Mouse (Mus musculus) midbrain, embryonic 10.5 days (tissue): ENCODE results near the gene Rdh1. TPM values are rescaled to one million over a fixed set of nuclear protein-coding genes. Genes with fewer than 3 reads are reported as not detected.
A peak's percentile ranks its signal among the peaks of the same experiment; 100 is the strongest.
"Not testable (repeated sequence)": the region's sequence is repeated elsewhere in the genome, so short reads cannot be mapped to it uniquely, and the experiment has no call there.

Source experiments
- DNase-seq: peaks from one replicate; pipeline ENCODE4 v3.0.0-alpha.2; 2017; ENCODE audit warnings: low spot score
- H3K27ac ChIP-seq: fragments of 300-500 bp; sonication (generic); replicated peaks from 2 replicates; pipeline ENCODE4 v1.5.1; 2016; ENCODE audit warnings: mild to moderate bottlenecking
- H3K27me3 ChIP-seq: fragments of 300-500 bp; sonication (generic); 2 replicates; pipeline ENCODE4 v1.6.1; 2016; ENCODE audit warnings: low read depth, mild to moderate bottlenecking; ENCODE audit not compliant: poor library complexity, severe bottlenecking
- H3K36me3 ChIP-seq: fragments of 300-500 bp; sonication (generic); 2 replicates; pipeline ENCODE4 v1.6.1; 2016; ENCODE audit warnings: mild to moderate bottlenecking, moderate library complexity
- H3K4me1 ChIP-seq: fragments of 300-500 bp; sonication (generic); 2 replicates; pipeline ENCODE4 v1.6.1; 2016
- H3K4me3 ChIP-seq: fragments of 300-500 bp; sonication (generic); 2 replicates; pipeline ENCODE4 v1.5.1; 2016; ENCODE audit warnings: mild to moderate bottlenecking, moderate library complexity
- H3K9me3 ChIP-seq: fragments of 300-500 bp; sonication (generic); replicated peaks from 2 replicates; pipeline ENCODE4 v1.6.1; 2016; ENCODE audit warnings: mild to moderate bottlenecking
- WGBS: fragments of 180-500 bp; shearing (Covaris S2); methylation state at CpG from one replicate; pipeline ENCODE4 v1.1.7; 2016; 5-methylcytosine and 5-hydroxymethylcytosine counted together
- polyA plus RNA-seq: library from polyadenylated mRNA; unstranded; fragments of >200 nt; fragmentation: Nextera tagmentation; extraction: Ambion mirVana; gene quantifications from 2 replicates; pipeline ENCODE4 v1.2.1, GENCODE M21; 2016

Rdh1 gene
- polyA plus RNA-seq, 1 experiment from 2014 or later, result 0.02 TPM

DNA sequence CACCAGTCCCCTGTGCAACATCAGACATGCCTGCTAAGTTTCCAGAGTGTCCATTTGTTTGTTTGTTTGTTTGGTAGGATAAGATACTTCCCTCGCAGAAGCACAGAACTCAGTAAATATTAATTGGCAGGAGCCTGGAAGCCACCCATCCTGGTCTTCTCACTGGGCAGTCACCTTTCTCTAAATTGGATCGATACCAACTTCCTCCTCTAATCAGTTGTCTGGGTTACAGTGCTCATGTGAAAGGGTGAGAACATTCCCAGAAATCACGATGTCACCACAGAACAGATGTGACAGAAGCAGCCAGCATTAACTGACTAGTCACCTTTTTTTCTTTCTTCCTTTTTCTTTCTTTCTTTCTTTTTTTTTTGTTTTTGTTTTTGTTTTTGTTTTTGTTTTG, 4.3 kb upstream of the Rdh1 start:
- no peak overlapping the region for H3K4me3 ChIP-seq
- DNase-seq, result no peak
- H3K27me3 ChIP-seq, result 0 out of 2 replicates have a peak, but pooled peaks cover under 1% of the 10 kb centered on the region
- H3K4me1 ChIP-seq, result peaks cover 3% of the 10 kb centered on the region; the same call in 1 of the 2 replicates
- 78% methylated on average over 3 of the region's 3 CpGs for WGBS
- no peaks in the 10 kb centered on the region for H3K9me3 ChIP-seq
- H3K27ac ChIP-seq, result no peak overlapping the region
- H3K36me3 ChIP-seq, result no peaks in the 10 kb centered on the region

GRCm38 (mm10) chr10:127755770-127756468, 3.6 kb upstream of the Rdh1 start:
- H3K27me3 ChIP-seq, result no peaks in the 10 kb centered on the region
- no peaks in the 10 kb centered on the region for H3K9me3 ChIP-seq
- H3K27ac ChIP-seq, result no peak overlapping the region; the same call in 1 of the 2 replicates
- no peak for DNase-seq
- no peaks in the 10 kb centered on the region for H3K36me3 ChIP-seq
- no peaks in the 10 kb centered on the region for H3K4me1 ChIP-seq
- H3K4me3 ChIP-seq, result peak overlapping the region; percentile 27
- WGBS, result 45% methylated on average over 18 of the region's 18 CpGs

GRCm38 (mm10) chr10:127762926-127763325, 3.4 kb downstream of the Rdh1 start:
- H3K4me3 ChIP-seq, H3K27me3 ChIP-seq, H3K36me3 ChIP-seq, DNase-seq, H3K27ac ChIP-seq, H3K9me3 ChIP-seq, H3K4me1 ChIP-seq: not testable (repeated sequence)
- WGBS, result 86% methylated on average over 10 of the region's 10 CpGs

DNA sequence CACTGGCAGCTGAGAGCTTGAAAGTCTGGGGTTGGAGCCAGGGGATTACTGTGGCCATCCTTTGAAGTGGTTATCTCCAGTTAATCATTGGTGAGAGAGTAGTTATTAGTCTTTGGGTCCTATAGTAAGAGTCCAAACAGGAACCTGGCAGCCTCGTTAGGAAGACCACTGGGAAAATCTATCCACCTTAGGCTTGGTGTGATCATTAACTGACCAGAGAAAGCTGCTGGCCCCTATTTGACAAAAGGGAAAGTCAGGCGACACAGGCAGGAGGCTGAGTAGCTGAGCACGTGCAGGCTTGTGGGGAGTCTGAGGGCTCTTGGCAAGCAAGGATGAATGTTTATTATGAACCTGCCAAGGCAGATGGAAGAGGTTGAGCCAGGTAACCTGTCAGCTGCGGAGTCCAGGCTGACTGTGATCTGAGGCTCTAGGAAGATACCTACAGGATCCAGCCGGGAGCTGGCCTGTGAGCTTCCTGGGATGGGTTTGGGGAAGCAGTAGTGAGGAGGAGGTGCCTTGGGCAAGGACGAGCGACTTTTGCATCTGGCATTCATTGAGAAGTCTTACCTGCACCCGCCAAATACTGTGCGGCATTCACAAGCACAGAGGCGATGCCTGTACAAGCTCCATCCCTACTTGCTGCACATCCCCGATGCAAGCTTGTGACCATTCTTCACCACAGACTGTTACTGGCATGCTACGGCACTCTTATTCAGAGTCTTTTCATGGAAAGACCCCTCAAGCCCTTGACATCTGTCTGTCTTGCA, 4.6 kb downstream of the Rdh1 start:
- Histone ChIP-seq H3K4me1 (no peaks in the 10 kb centered on the region), H3K27ac (no peak overlapping the region), H3K27me3 (no peaks in the 10 kb centered on the region), H3K4me3 (no peak overlapping the region), H3K9me3 (no peaks in the 10 kb centered on the region), H3K36me3 (no peaks in the 10 kb centered on the region)
- DNase-seq, result no peak
- WGBS, result 77% methylated on average over 12 of the region's 12 CpGs

GRCm38 (mm10) chr10:127766564-127766963, 7.0 kb downstream of the Rdh1 start:
- H3K4me1 ChIP-seq, result no peaks in the 10 kb centered on the region
- DNase-seq, result no peak
- H3K27ac ChIP-seq, result no peak overlapping the region
- H3K27me3 ChIP-seq, result no peaks in the 10 kb centered on the region
- H3K4me3 ChIP-seq, result no peak overlapping the region
- no peaks in the 10 kb centered on the region for H3K9me3 ChIP-seq
- WGBS, result 85% methylated on average over 1 of the region's 1 CpGs
- H3K36me3 ChIP-seq, result no peaks in the 10 kb centered on the region

- no peaks in the 10 kb centered on the region for H3K4me1 ChIP-seq
- 83% methylated on average over 2 of the region's 2 CpGs for WGBS
- no peak within 1 kb of the TSS for H3K4me3 ChIP-seq
- H3K36me3 ChIP-seq, result no peaks in the 10 kb centered on the region
- no peaks in the 10 kb centered on the region for H3K27me3 ChIP-seq
- H3K9me3 ChIP-seq, result no peaks in the 10 kb centered on the region
- H3K27ac ChIP-seq, result no peak within 1 kb of the TSS
- no peak for DNase-seq
Observed at GRCm38 (mm10) chr10:127776011-127776410, 16.5 kb downstream of the Rdh1 start, which contains the start of gene Rdh9. TSS of gene Rdh9 (plus strand) at chr10:127776386.

DNA sequence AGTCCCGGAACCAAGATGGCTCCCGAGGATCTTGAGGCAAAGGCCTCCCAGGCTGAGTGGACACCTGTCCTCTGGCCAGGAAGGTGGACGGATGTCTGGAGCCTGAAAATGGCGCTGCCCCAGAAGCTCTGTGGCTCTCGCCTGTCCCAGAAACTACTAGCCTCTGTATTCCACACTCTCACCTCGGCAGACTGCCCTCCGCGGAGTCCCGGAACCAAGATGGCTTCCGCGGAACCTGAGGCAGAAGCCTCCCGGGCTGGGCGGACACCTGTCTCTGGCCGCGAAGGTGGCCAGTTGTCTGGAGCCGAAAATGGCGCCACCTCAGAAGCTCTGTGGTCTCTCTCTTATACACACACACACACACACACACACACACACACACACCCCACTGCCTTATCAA, 22.8 kb downstream of the Rdh1 start:
- 96% methylated on average over 17 of the region's 17 CpGs for WGBS
- H3K27me3 ChIP-seq, H3K4me1 ChIP-seq, H3K36me3 ChIP-seq, H3K4me3 ChIP-seq, DNase-seq, H3K27ac ChIP-seq, H3K9me3 ChIP-seq: not testable (repeated sequence)

- 86% methylated on average over 1 of the region's 1 CpGs for WGBS
- H3K4me1 ChIP-seq, result not testable (repeated sequence)
Observed at GRCm38 (mm10) chr10:127785411-127785810, 25.9 kb downstream of the Rdh1 start.

GRCm38 (mm10) chr10:127799295-127799694, 39.8 kb downstream of the Rdh1 start:
- H3K27me3 ChIP-seq, result no peaks in the 10 kb centered on the region
- WGBS, result 83% methylated on average over 1 of the region's 1 CpGs
- H3K4me3 ChIP-seq, result no peak overlapping the region
- DNase-seq, result no peak
- 0 out of 2 replicates have a peak, but pooled peaks cover under 1% of the 10 kb centered on the region for H3K4me1 ChIP-seq
- H3K27ac ChIP-seq, result no peak overlapping the region
- no peaks in the 10 kb centered on the region for H3K36me3 ChIP-seq
- no peaks in the 10 kb centered on the region for H3K9me3 ChIP-seq

More at GRCm38 (mm10) chr10:127785411-127785810, 25.9 kb downstream of the Rdh1 start:
- not testable (repeated sequence) for DNase-seq, H3K4me3 ChIP-seq, H3K27me3 ChIP-seq, H3K9me3 ChIP-seq, H3K36me3 ChIP-seq, H3K27ac ChIP-seq

DNA sequence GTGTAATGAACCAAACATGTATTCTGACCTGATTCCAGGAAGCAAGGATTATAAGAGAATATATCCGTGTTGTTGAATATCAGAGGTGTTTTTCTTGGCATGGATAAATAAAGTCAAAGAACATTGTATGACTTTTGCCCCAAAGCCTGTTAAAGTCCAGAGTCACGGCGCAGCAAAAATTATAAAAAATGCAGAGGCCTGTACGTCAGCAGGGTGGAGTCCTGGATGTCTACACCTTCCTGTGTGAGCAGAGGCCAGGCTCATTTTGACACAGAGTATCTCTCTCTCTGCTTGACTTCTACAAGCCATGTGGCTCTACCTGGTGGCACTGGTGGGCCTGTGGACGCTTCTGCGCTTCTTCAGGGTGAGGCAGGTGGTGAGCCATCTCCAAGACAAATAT, 41.4 kb downstream of the Rdh1 start, which contains the start of gene Rdh16:
Gene Rdh16 (plus strand): TSS at position 262 of the 400 bp plus-strand sequence.
- Histone ChIP-seq H3K27ac (no peak within 1 kb of the TSS), H3K36me3 (no peaks in the 10 kb centered on the region), H3K4me3 (no peak within 1 kb of the TSS), H3K4me1 (0 out of 2 replicates have a peak, but pooled peaks cover 4% of the 10 kb centered on the region), H3K9me3 (no peaks in the 10 kb centered on the region), H3K27me3 (no peaks in the 10 kb centered on the region)
- WGBS, result 90% methylated on average over 6 of the region's 6 CpGs
- DNase-seq, result no peak

DNA sequence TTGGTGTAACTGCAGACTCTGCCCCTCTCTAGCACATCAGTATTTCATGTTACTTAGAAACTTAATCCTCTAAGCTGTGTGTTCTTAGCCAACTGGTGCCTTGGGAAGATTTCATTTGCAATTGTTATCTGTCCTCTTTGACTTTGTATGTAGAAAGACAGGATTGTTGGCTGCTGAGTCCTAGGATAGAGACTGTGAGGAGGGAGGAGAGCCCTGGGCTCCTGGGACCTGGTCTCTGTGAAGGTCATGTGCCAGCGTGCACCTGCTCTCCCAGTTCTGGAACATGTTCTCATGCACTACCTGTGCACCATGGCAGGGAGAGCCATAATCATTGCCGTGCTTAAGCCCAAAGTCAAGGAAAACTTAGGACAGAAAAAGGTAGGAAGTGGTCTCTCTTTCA, 42.1 kb downstream of the Rdh1 start:
- Histone ChIP-seq H3K36me3 (no peaks in the 10 kb centered on the region), H3K4me3 (no peak overlapping the region), H3K27me3 (no peaks in the 10 kb centered on the region), H3K27ac (no peak overlapping the region), H3K9me3 (no peaks in the 10 kb centered on the region), H3K4me1 (0 out of 2 replicates have a peak, but pooled peaks cover 4% of the 10 kb centered on the region)
- WGBS, result 100% methylated on average over 2 of the region's 2 CpGs
- no peak for DNase-seq

- Histone ChIP-seq H3K4me3 (no peak overlapping the region), H3K4me1 (0 out of 2 replicates have a peak, but pooled peaks cover 4% of the 10 kb centered on the region), H3K27ac (no peak overlapping the region), H3K9me3 (no peaks in the 10 kb centered on the region), H3K27me3 (no peaks in the 10 kb centered on the region), H3K36me3 (no peaks in the 10 kb centered on the region)
- WGBS, result 86% methylated on average over 5 of the region's 5 CpGs
- DNase-seq, result no peak
Observed at GRCm38 (mm10) chr10:127802236-127802635, 42.7 kb downstream of the Rdh1 start.

DNA sequence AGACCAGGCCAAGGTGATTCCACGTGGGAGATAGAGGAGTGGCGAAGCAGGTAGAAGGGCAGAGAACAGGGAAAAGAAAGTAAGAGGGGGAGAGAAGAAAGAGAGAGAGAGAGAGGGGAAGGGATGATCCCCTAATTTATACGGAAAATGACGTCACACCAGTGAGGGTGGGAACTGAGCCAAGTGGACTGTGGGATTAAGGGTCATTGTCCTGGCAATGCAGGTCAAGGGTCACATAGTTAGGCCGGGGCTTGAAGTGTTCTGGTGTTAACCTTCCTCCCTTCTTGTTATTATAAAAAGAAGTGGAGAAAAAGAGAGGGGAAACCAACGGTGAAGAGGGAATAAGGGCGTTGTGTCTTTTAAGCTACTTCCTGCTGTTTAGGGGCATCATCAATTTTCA, 44.9 kb downstream of the Rdh1 start:
- WGBS, result 55% methylated on average over 7 of the region's 7 CpGs
- H3K36me3 ChIP-seq, result no peaks in the 10 kb centered on the region
- 0 out of 2 replicates have a peak, but pooled peaks cover 4% of the 10 kb centered on the region for H3K4me1 ChIP-seq
- H3K27ac ChIP-seq, result no peak overlapping the region
- DNase-seq, result no peak
- H3K27me3 ChIP-seq, result no peaks in the 10 kb centered on the region
- H3K9me3 ChIP-seq, result no peaks in the 10 kb centered on the region
- no peak overlapping the region for H3K4me3 ChIP-seq
